Mouse (Mus musculus): ENCODE measurements around the gene Phf21a. TPM values are rescaled to one million over a fixed set of nuclear protein-coding genes. Genes with fewer than 3 reads are reported as not detected.

Gene Phf21a
- total RNA-seq, 2 experiments from 2014 or later = 121 to 130 TPM

DNA sequence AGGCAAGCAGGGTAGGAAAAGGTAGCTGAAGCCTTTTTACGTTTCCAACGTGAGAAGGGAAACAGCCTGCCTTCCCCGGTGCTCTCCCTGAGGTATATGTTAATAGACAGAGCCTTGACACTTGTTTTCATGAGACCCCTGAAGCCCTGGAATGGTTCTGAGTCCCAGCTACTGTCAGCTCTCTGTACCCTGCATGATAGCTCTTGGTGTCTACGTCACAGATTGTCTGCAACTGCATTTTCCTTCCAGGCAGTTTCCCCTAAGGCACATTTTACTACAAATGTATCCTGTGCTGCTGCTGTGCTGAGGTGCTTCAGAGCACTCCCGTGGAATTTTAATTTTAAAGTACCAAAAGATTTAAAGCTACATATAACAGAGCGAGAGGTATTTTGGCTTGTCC lies 186.5 kb downstream of the Phf21a start:
- no peak for DNase-seq (ENCODE audit: low spot score in 2 of 2)

DNA sequence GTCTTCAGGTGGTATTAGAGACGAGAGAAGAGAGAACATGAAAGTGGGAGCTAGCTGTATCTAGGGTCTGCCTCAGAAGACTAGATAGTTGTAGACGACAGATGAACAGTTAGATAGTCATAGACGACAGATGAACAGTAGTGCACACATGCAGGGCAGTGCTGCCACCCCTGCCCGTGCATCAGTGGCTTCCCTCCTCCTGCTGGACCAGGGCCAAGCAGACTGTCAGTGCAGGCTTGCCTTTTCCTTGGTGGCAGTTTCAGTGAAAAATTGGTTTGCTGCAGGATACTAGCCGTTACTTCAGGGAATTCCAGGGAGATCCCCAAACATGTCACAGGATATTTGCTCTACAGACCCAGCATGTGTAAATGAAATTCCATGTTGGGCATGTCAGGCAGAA lies 192.7 kb downstream of the Phf21a start:
- DNase-seq (ENCODE audit: low spot score in 2 of 2) = peak in 1 of 2 experiments; percentile 32

DNA sequence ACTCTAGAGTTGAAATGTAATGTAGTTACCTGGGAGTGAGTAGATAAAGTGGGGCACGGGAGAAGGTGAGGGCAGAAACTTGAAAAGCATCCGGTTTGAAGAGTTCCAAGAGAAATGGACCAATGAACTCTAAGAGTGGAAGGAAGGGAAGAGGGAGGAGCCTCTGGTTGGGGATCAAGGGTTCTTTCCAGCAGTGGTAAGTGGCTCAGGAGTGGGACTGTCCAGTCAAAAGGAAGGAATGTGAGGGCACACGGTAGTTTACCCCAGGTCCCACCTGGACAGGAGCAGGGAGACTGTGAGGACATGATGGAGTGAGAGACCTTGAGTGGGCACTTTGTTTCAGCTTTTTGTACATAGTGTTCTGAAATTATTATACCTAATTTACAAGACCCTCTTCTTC lies 196.4 kb downstream of the Phf21a start:
- DNase-seq (ENCODE audit: low spot score in 2 of 2) = no peak

GRCm38 (mm10) chr2:92291526-92291925 lies 198.6 kb downstream of the Phf21a start:
- no peak for DNase-seq (ENCODE audit: low spot score in 2 of 2)

DNA sequence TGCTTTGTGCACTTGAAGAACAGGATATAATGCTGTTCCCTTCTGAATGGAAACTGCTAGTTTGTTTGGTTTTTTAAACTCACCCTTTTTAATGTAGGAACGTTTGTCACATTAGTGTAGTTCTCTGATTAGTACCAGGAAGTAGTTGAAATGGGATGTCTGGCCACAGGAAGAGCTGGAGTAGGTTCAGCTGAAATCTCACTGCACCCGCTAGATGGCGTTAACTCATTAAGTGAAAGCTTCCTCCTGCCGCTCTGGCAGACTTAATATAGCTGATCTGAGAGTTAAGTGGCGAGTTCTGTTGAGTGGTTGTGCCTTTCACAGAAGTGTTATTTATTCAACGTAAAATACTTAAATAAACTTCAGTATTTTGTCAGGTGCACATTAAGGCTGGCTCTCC lies 203.5 kb downstream of the Phf21a start:
- DNase-seq (ENCODE audit: low spot score in 2 of 2) = peak; percentile 77 to 81

GRCm38 (mm10) chr2:92299896-92300295 lies 207.0 kb downstream of the Phf21a start:
- no peak for DNase-seq (ENCODE audit: low spot score in 2 of 2)

- DNase-seq (ENCODE audit: low spot score in 2 of 2) = no peak
Observed at GRCm38 (mm10) chr2:92301849-92302607, 209.1 kb downstream of the Phf21a start.

GRCm38 (mm10) chr2:92312542-92312941 lies 219.6 kb downstream of the Phf21a start:
- peak in 1 of 2 experiments; percentile 20 for DNase-seq (ENCODE audit: low spot score in 2 of 2)

GRCm38 (mm10) chr2:92314031-92314430 lies 221.1 kb downstream of the Phf21a start:
- DNase-seq (ENCODE audit: low spot score in 2 of 2) = no peak

- DNase-seq (ENCODE audit: low spot score in 2 of 2) = no peak
Observed at GRCm38 (mm10) chr2:92316652-92317051, 223.7 kb downstream of the Phf21a start.

DNA sequence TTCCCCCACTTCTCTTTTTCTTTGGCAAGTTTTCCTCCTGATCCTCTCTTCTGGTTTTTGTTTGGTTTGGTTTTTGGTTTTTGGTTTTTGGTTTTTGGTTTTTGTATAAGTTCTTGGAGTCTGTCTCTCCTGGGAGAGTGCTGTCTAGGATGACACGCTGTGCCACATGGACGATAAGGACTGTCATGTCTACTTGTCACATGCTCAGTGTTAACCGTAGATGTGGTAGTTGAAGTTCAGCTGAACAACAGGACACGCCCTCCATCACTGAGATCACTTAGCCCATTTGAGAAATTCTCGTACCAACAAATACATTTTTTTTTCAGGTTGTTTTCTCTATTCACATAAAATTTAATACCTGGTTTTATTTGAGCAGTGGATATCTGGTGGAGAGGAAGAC lies 224.3 kb downstream of the Phf21a start:
- DNase-seq (ENCODE audit: low spot score in 2 of 2) = no peak

DNA sequence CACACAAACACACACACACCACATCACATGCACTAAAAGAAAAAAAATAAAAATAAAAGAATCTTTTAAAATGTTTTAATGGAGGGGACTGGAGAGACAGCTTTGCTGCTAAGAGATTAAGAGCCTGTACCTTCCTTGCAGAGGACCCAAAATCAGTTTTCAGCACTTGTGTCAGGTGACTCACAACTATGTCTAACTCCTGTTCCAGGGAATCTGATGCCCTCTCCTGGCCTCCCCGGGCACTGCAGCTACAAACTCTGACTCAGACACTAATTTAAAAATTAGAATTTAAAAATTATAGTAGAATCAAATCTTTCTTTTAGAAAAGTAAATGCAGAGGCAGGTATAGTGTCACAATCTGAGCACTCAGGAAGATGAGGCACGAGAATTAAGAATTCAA lies 229.8 kb downstream of the Phf21a start:
- peak in 1 of 2 experiments; percentile 22 for DNase-seq (ENCODE audit: low spot score in 2 of 2)

- no peak for DNase-seq (ENCODE audit: low spot score in 2 of 2)
Observed at GRCm38 (mm10) chr2:92325676-92326075, 232.8 kb downstream of the Phf21a start.

DNA sequence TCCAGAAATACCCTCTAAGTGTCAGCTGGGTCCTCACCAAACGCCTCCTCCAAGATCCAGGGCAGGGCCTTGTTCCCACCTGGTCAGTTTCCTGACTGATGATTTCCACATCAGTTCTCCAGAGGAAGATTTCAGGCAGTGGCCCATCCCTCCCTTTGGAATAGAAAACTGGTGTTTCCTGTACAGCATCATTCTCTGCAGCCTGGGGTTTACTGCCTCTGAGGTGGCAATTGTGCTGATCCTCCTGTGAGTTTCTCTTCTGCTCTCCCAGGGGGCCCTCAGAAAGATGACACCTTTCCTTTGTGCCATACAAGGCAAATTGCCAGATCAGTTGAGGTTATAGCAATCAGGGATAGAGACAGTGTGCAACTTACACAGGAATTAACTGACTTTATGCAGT lies 233.3 kb downstream of the Phf21a start:
- DNase-seq (ENCODE audit: low spot score in 2 of 2) = no peak

GRCm38 (mm10) chr2:92327601-92328000 lies 234.7 kb downstream of the Phf21a start:
- no peak for DNase-seq (ENCODE audit: low spot score in 2 of 2)

- DNase-seq (ENCODE audit: low spot score in 2 of 2) = no peak
Observed at GRCm38 (mm10) chr2:92328206-92328605, 235.3 kb downstream of the Phf21a start.

GRCm38 (mm10) chr2:92330840-92331239 lies 237.9 kb downstream of the Phf21a start:
- DNase-seq (ENCODE audit: low spot score in 2 of 2) = peak; percentile 21 to 39

GRCm38 (mm10) chr2:92331410-92331809 lies 238.5 kb downstream of the Phf21a start:
- no peak for DNase-seq (ENCODE audit: low spot score in 2 of 2)

GRCm38 (mm10) chr2:92331871-92332270 lies 239.0 kb downstream of the Phf21a start:
- no peak for DNase-seq (ENCODE audit: low spot score in 2 of 2)

DNA sequence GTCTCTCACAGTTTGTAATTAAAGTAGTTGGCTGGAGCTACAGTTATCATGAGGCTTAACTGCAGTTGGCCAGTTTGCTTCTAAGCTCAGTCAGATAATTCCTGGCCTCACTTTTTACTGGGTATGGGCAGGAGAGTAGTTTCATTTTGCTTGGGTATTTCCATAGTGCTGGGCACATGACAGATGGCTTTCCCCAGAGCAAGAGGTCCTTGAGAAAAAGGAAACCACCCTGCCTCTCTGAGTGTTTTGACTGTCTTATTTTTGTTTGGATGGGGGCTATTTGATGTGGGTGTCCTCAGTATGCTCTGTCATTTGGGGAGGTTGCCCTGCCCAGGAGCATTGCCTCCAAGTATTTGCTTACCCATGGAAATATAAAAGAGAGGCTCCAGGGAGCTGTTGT lies 249.5 kb downstream of the Phf21a start:
- no peak for DNase-seq (ENCODE audit: low spot score in 2 of 2)

DNA sequence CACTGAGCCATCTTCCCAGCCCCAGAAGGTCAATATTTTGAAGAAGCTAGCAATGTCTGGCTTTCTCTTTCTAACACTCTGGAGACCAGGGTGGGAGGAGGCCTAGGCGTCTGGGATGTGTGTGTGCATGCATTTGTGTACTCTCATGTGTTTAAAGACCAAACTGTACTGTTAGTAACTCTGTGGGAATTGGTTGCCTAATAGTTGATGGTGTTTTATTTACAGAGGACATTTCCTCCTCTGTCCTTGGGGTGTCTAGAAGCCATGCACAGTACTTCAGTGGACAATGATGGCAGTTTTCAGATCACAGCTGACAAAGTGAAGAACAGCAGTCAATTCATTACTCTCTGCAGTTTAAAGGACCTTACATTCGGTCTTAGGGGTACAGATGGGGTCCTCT lies 254.3 kb downstream of the Phf21a start:
- DNase-seq (ENCODE audit: low spot score in 2 of 2) = no peak

GRCm38 (mm10) chr2:92349589-92350425 lies 256.9 kb downstream of the Phf21a start:
- DNase-seq (ENCODE audit: low spot score in 2 of 2) = no peak

All from left cerebral cortex, adult 18-20 months (tissue).